Mouse (Mus musculus): ENCODE data around the gene Sort1.

Gene Sort1

GRCm38 (mm10) chr3:108381945-108382875 is 98.3 kb downstream of the Sort1 start:
- DNase-seq (ENCODE audit: extremely low read depth, low read depth), result no peak

GRCm38 (mm10) chr3:108383485-108384354 is 99.8 kb downstream of the Sort1 start, which contains the start of gene Psrc1:
Psrc1 (plus strand) TSS chr3:108383839.
- peak; percentile 81 for DNase-seq (ENCODE audit: extremely low read depth, low read depth)

GRCm38 (mm10) chr3:108384425-108384824 is 100.5 kb downstream of the Sort1 start:
- DNase-seq (ENCODE audit: extremely low read depth, low read depth), result no peak

GRCm38 (mm10) chr3:108386186-108386585 is 102.3 kb downstream of the Sort1 start:
- DNase-seq (ENCODE audit: extremely low read depth, low read depth), result no peak

GRCm38 (mm10) chr3:108389111-108389545 is 105.2 kb downstream of the Sort1 start:
- peak; percentile 96 for DNase-seq (ENCODE audit: extremely low read depth, low read depth)

GRCm38 (mm10) chr3:108392299-108392698 is 108.4 kb downstream of the Sort1 start:
- no peak for DNase-seq (ENCODE audit: extremely low read depth, low read depth)

GRCm38 (mm10) chr3:108392793-108393192 is 108.9 kb downstream of the Sort1 start:
- DNase-seq (ENCODE audit: extremely low read depth, low read depth), result no peak

- DNase-seq (ENCODE audit: extremely low read depth, low read depth), result no peak
Observed at GRCm38 (mm10) chr3:108398281-108398680, 114.4 kb downstream of the Sort1 start.

GRCm38 (mm10) chr3:108400442-108400841 is 116.6 kb downstream of the Sort1 start:
- DNase-seq (ENCODE audit: extremely low read depth, low read depth), result no peak

- DNase-seq (ENCODE audit: extremely low read depth, low read depth), result peak; percentile 76
Observed at GRCm38 (mm10) chr3:108401692-108402527, 118.0 kb downstream of the Sort1 start.

GRCm38 (mm10) chr3:108402528-108402920 is 118.6 kb downstream of the Sort1 start:
- DNase-seq (ENCODE audit: extremely low read depth, low read depth), result no peak

- DNase-seq (ENCODE audit: extremely low read depth, low read depth), result no peak
Observed at GRCm38 (mm10) chr3:108405536-108406305, 121.8 kb downstream of the Sort1 start.

GRCm38 (mm10) chr3:108406306-108406885 is 122.5 kb downstream of the Sort1 start:
- DNase-seq (ENCODE audit: extremely low read depth, low read depth), result no peak

- no peak for DNase-seq (ENCODE audit: extremely low read depth, low read depth)
Observed at GRCm38 (mm10) chr3:108408517-108409008, 124.7 kb downstream of the Sort1 start.

GRCm38 (mm10) chr3:108409656-108410358 is 125.9 kb downstream of the Sort1 start:
- DNase-seq (ENCODE audit: extremely low read depth, low read depth), result no peak

- DNase-seq (ENCODE audit: extremely low read depth, low read depth), result no peak
Observed at GRCm38 (mm10) chr3:108410359-108410714, 126.5 kb downstream of the Sort1 start.
